Mouse (Mus musculus): ENCODE results near the gene Vti1a.

Vti1a gene

GRCm38 (mm10) chr19:55316109-55316714 is at the start of gene Vti1a:
TSS of gene Vti1a (plus strand) at chr19:55316295.
- peak; percentile 98 for DNase-seq (ENCODE audit: low read depth, low spot score)

GRCm38 (mm10) chr19:55266786-55267185 is 49.3 kb upstream of the Vti1a start:
- no peak for DNase-seq (ENCODE audit: low read depth, low spot score)

- DNase-seq (ENCODE audit: low read depth, low spot score): no peak
Observed at GRCm38 (mm10) chr19:55268150-55268549, 47.9 kb upstream of the Vti1a start.

GRCm38 (mm10) chr19:55269051-55269450 is 47.0 kb upstream of the Vti1a start:
- DNase-seq (ENCODE audit: low read depth, low spot score): no peak

GRCm38 (mm10) chr19:55271448-55271847 is 44.6 kb upstream of the Vti1a start:
- DNase-seq (ENCODE audit: low read depth, low spot score): no peak

- DNase-seq (ENCODE audit: low read depth, low spot score): no peak
Observed at GRCm38 (mm10) chr19:55273340-55273739, 42.8 kb upstream of the Vti1a start.

GRCm38 (mm10) chr19:55276100-55276499 is 40.0 kb upstream of the Vti1a start:
- no peak for DNase-seq (ENCODE audit: low read depth, low spot score)

GRCm38 (mm10) chr19:55276770-55277169 is 39.3 kb upstream of the Vti1a start:
- DNase-seq (ENCODE audit: low read depth, low spot score): no peak

GRCm38 (mm10) chr19:55284093-55284492 is 32.0 kb upstream of the Vti1a start:
- DNase-seq (ENCODE audit: low read depth, low spot score): no peak

GRCm38 (mm10) chr19:55286034-55286433 is 30.1 kb upstream of the Vti1a start:
- DNase-seq (ENCODE audit: low read depth, low spot score): no peak

- DNase-seq (ENCODE audit: low read depth, low spot score): no peak
Observed at GRCm38 (mm10) chr19:55288974-55289373, 27.1 kb upstream of the Vti1a start.

- DNase-seq (ENCODE audit: low read depth, low spot score): no peak
Observed at GRCm38 (mm10) chr19:55290621-55291270, 25.3 kb upstream of the Vti1a start.

GRCm38 (mm10) chr19:55292210-55292850 is 23.8 kb upstream of the Vti1a start:
- no peak for DNase-seq (ENCODE audit: low read depth, low spot score)

- DNase-seq (ENCODE audit: low read depth, low spot score): no peak
Observed at GRCm38 (mm10) chr19:55293175-55293574, 22.9 kb upstream of the Vti1a start.

- DNase-seq (ENCODE audit: low read depth, low spot score): no peak
Observed at GRCm38 (mm10) chr19:55295075-55295474, 21.0 kb upstream of the Vti1a start.

- no peak for DNase-seq (ENCODE audit: low read depth, low spot score)
Observed at GRCm38 (mm10) chr19:55295556-55295955, 20.5 kb upstream of the Vti1a start.

- no peak for DNase-seq (ENCODE audit: low read depth, low spot score)
Observed at GRCm38 (mm10) chr19:55296301-55296700, 19.8 kb upstream of the Vti1a start.

- no peak for DNase-seq (ENCODE audit: low read depth, low spot score)
Observed at GRCm38 (mm10) chr19:55297489-55297888, 18.6 kb upstream of the Vti1a start.

GRCm38 (mm10) chr19:55297961-55298360 is 18.1 kb upstream of the Vti1a start:
- DNase-seq (ENCODE audit: low read depth, low spot score): peak; percentile 11

- DNase-seq (ENCODE audit: low read depth, low spot score): no peak
Observed at GRCm38 (mm10) chr19:55299378-55299777, 16.7 kb upstream of the Vti1a start.

GRCm38 (mm10) chr19:55300525-55300924 is 15.6 kb upstream of the Vti1a start:
- DNase-seq (ENCODE audit: low read depth, low spot score): no peak

GRCm38 (mm10) chr19:55305024-55305423 is 11.1 kb upstream of the Vti1a start:
- DNase-seq (ENCODE audit: low read depth, low spot score): no peak

GRCm38 (mm10) chr19:55311874-55312273 is 4.2 kb upstream of the Vti1a start:
- DNase-seq (ENCODE audit: low read depth, low spot score): no peak

Data from brain, adult 2 months (tissue).